Mouse (Mus musculus): ENCODE data around the gene Pigm.

The Pigm gene

GRCm38 (mm10) chr1:172352001-172352400, 24.3 kb upstream of the Pigm start:
- DNase-seq (ENCODE audit: inconsistent ontology term), result no peak

- DNase-seq (ENCODE audit: inconsistent ontology term), result no peak
Measured at GRCm38 (mm10) chr1:172352453-172352852, 23.9 kb upstream of the Pigm start.

GRCm38 (mm10) chr1:172355336-172355735, 21.0 kb upstream of the Pigm start:
- no peak for DNase-seq (ENCODE audit: inconsistent ontology term)

GRCm38 (mm10) chr1:172357550-172357949, 18.8 kb upstream of the Pigm start:
- DNase-seq (ENCODE audit: inconsistent ontology term), result peak; percentile 58

- DNase-seq (ENCODE audit: inconsistent ontology term), result peak; percentile 60
Measured at GRCm38 (mm10) chr1:172358341-172358740, 18.0 kb upstream of the Pigm start.

GRCm38 (mm10) chr1:172364684-172365083, 11.7 kb upstream of the Pigm start:
- peak; percentile 72 for DNase-seq (ENCODE audit: inconsistent ontology term)

GRCm38 (mm10) chr1:172368768-172369418, 7.5 kb upstream of the Pigm start:
- DNase-seq (ENCODE audit: inconsistent ontology term), result peak; percentile 40

GRCm38 (mm10) chr1:172376758-172377458, 562 bp downstream of the Pigm start:
- DNase-seq (ENCODE audit: inconsistent ontology term), result peak; percentile 35

- no peak for DNase-seq (ENCODE audit: inconsistent ontology term)
Measured at GRCm38 (mm10) chr1:172380066-172380465, 3.7 kb downstream of the Pigm start.

GRCm38 (mm10) chr1:172382090-172382489, 5.7 kb downstream of the Pigm start:
- DNase-seq (ENCODE audit: inconsistent ontology term), result no peak

GRCm38 (mm10) chr1:172387246-172387645, 10.9 kb downstream of the Pigm start:
- DNase-seq (ENCODE audit: inconsistent ontology term), result peak; percentile 63

GRCm38 (mm10) chr1:172390769-172391168, 14.4 kb downstream of the Pigm start:
- no peak for DNase-seq (ENCODE audit: inconsistent ontology term)

- DNase-seq (ENCODE audit: inconsistent ontology term), result peak; percentile 28
Measured at GRCm38 (mm10) chr1:172391807-172392581, 15.6 kb downstream of the Pigm start.

GRCm38 (mm10) chr1:172392643-172393170, 16.4 kb downstream of the Pigm start:
- no peak for DNase-seq (ENCODE audit: inconsistent ontology term)

- DNase-seq (ENCODE audit: inconsistent ontology term), result no peak
Measured at GRCm38 (mm10) chr1:172393739-172394138, 17.4 kb downstream of the Pigm start.

GRCm38 (mm10) chr1:172396996-172397752, 20.8 kb downstream of the Pigm start:
- no peak for DNase-seq (ENCODE audit: inconsistent ontology term)

- no peak for DNase-seq (ENCODE audit: inconsistent ontology term)
Measured at GRCm38 (mm10) chr1:172406077-172406706, 29.8 kb downstream of the Pigm start.

GRCm38 (mm10) chr1:172408996-172409395, 32.6 kb downstream of the Pigm start:
- peak; percentile 59 for DNase-seq (ENCODE audit: inconsistent ontology term)

GRCm38 (mm10) chr1:172409431-172409830, 33.1 kb downstream of the Pigm start:
- peak; percentile 48 for DNase-seq (ENCODE audit: inconsistent ontology term)

GRCm38 (mm10) chr1:172410806-172411205, 34.5 kb downstream of the Pigm start:
- DNase-seq (ENCODE audit: inconsistent ontology term), result peak; percentile 46

- DNase-seq (ENCODE audit: inconsistent ontology term), result peak; percentile 40
Measured at GRCm38 (mm10) chr1:172412204-172412603, 35.9 kb downstream of the Pigm start.
